Mouse (Mus musculus) T-helper 2 cell (primary cell): Measurements from ENCODE around the gene 2700049A03Rik.

ENCODE experiments used
- in situ Hi-C: fragments of 300-600 bp; cut with MboI, MseI; formaldehyde crosslinking; loops from one replicate; pipeline ENCODE4 v1.15.1; 2025; ENCODE audit warnings: high pct_unique_total_duplicates

Gene 2700049A03Rik

GRCm38 (mm10) chr12:71269367-71269766 is 132.7 kb downstream of the 2700049A03Rik start:
- in situ Hi-C loops, result no loop called here

GRCm38 (mm10) chr12:71271131-71271530 is 134.5 kb downstream of the 2700049A03Rik start:
- in situ Hi-C loops, result no loop called here

- in situ Hi-C loops, result no loop called here
Observed at GRCm38 (mm10) chr12:71274519-71275237, 138.0 kb downstream of the 2700049A03Rik start.

GRCm38 (mm10) chr12:71275906-71276595 is 139.4 kb downstream of the 2700049A03Rik start:
- in situ Hi-C loops, result no loop called here

- in situ Hi-C loops, result no loop called here
Observed at GRCm38 (mm10) chr12:71279521-71280262, 143.0 kb downstream of the 2700049A03Rik start.

- in situ Hi-C loops, result no loop called here
Observed at GRCm38 (mm10) chr12:71281201-71281768, 144.6 kb downstream of the 2700049A03Rik start.

- in situ Hi-C loops, result no loop called here
Observed at GRCm38 (mm10) chr12:71285399-71285798, 148.8 kb downstream of the 2700049A03Rik start.

GRCm38 (mm10) chr12:71290460-71290859 is 153.8 kb downstream of the 2700049A03Rik start:
- in situ Hi-C loops, result no loop called here
